Mouse (Mus musculus): ENCODE results near the gene Rwdd2b.

Rwdd2b gene

DNA sequence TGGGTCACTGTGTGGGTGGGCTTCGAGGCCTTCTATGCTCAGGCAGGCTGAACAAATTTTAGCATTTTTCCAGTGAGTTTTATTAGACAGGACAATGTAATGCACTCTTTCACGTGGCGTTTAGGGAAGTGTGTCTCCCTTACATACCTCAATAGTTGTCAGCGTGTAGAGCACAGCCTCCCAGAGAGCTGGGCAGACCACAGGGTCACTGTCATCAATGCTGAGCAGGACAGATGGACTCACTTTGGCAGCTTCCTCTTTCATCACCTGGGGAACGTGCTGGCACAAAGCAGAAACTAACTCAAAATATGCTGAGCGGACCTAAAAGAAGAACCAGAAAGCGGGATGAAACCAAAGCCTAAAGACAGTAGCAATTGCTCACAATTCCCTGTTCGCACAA, 19.7 kb downstream of the Rwdd2b start:
- ATAC-seq (ENCODE audit: low TSS enrichment), result peak; percentile 31

DNA sequence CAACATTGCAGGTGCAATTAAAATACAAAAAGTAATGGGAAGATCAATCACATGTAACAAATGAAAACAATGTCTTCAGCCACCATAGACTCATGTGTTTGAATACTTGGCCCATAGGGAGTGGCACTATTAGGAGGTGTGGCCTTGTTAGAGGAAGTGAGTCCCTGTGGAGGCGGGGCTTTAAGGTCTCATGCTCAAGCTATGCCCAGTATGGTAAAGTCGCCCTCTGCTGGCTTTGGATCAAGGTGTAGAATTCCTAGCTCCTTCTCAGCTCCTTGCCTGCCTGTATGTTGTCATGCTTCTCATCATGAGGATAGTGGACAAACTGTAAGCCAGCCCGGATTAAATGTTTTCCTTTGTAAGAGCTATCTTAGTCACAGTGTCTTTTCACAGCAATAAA, 35.4 kb downstream of the Rwdd2b start:
- no peak for ATAC-seq (ENCODE audit: low TSS enrichment)

DNA sequence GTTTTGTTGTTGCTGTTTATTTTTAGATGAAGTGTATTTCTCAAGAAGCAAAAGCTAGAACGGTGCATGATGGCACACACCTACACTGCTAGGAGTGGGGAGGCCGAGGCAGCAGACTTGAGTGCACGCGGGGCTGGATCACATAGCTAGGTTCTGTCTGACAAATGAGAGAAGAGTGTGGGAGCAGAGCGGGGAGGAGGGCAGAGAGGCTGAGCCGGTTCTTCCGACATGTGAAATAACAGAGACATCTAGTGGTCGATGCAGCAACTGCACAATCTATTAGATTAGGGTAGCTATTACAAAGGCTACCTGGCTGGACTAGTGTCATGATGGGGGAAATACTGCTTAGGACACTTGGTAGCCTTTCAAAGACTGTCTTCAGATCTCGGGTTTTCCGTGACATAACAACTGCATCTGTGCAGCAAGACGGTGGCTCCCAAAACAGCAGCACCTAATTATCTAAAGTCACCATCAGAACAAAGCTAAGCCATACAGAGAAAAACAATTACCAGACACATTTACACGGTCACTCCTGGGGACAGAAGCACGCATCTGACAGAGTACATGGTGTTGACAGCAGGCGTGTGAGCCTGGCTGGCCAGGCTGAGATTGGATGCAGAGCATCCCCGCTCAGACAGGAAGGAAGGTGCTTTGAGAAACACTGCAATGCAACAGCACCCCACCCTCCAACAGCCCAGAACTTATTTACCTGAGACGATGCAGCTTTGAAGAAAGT, 46.4 kb downstream of the Rwdd2b start:
- ATAC-seq (ENCODE audit: low TSS enrichment), result peak; percentile 97

DNA sequence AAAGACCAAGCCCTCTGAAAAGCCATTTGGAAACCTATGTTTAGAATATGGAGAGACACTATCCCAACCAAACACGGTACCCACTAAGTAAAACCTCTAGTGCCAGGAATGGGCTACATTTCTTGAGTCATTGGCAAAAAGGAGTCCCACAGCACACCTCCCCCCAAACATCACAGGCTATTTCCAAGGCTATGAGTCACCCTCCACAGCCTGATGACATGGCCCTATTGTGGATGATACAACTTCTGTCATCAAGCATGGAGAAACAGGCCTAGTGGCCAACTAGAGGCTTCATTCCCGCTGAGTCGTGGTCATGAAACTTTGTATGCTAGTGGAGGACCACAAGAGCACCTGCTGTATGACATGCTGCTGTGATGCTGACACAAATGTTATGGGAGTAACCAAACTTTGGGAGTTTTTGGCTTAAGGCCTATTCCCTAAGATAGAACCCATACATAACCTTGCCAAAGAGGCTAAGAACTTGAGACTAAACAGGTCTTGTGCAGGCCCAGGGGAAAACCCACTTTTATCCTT, 52.9 kb downstream of the Rwdd2b start:
- ATAC-seq (ENCODE audit: low TSS enrichment), result peak; percentile 72

DNA sequence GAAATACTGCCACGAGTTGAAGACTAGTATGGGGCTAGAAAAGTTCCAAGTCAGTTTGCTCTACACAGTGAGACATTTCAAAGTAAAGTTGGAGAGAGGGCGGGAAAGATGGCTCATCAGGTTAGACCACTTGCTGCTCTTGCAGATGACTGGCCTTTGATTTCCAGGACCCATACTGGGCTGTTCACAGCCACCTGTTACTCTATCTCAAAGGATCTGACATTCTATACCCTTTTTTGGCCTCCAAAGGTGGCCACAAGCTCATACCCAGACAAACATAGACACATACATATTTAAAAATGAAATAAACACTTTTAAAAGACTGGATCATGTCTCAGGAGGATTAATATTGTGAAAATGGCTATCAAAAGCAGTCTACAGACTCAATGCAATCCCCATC, 56.0 kb downstream of the Rwdd2b start:
- no peak for ATAC-seq (ENCODE audit: low TSS enrichment)
